Mouse (Mus musculus): ENCODE data around the gene Mettl24. TPM values are rescaled to one million over a fixed set of nuclear protein-coding genes. Genes with fewer than 3 reads are reported as not detected.

The Mettl24 gene
- polyA plus RNA-seq, 1 experiment from 2014 or later, result 3.4 TPM

DNA sequence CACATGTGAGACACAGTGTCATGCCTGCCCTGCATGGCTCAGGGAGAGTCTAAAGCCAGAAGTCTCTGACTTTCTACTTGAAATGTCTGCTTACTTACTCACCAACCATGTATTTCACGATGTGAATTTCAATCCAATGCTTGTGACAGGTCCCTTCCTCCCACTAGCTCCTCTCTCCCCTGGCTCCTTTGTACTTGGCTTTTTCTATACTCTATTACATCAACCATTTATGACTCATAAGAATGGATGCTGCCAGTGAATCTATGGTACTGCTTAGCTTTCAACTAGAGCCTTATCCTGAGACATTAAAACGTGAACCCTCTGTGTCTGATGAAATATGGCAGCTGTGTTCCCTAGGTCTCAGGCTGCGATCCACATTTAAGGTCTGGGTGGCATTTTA lies 147.2 kb downstream of the Mettl24 start:
- no peak overlapping the region for H3K4me2 ChIP-seq
- 78% methylated on average over 3 of the region's 3 CpGs for WGBS
- peaks cover 13% of the 10 kb centered on the region for H3K36me3 ChIP-seq
- H3K9ac ChIP-seq, result no peak overlapping the region
- H3K27ac ChIP-seq, result no peak overlapping the region
- ATAC-seq (ENCODE audit: insufficient read depth, low FRiP score, low read depth), result no peak
- H3K9me3 ChIP-seq, result no peaks in the 10 kb centered on the region
- H3K4me3 ChIP-seq (replicated peaks), result no peak overlapping the region
- no peaks in the 10 kb centered on the region for H3K27me3 ChIP-seq (replicated peaks)
- no peaks in the 10 kb centered on the region for H3K4me1 ChIP-seq

DNA sequence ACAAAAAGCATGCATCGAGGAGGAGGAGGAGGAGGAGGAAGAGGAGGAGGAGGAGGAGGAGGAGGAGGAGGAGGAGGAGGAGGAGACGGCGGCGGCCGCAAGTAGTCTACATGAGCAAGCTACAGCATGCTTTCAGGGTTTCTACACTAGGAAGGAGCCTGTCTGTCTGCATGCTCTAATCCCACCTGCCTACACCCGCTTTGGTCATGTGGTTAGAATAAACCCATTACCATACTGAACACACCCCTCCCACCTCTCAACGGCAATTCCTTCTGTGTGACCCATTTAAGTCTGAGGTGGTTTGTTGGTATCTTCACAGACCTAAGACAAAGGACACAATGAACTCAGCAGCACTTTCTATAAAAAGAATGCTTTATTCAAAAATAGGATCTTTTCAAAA lies 148.2 kb downstream of the Mettl24 start:
- WGBS, result 76% methylated on average over 5 of the region's 7 CpGs
- H3K9ac ChIP-seq, result no peak overlapping the region
- no peak overlapping the region for H3K4me2 ChIP-seq
- no peak overlapping the region for H3K4me3 ChIP-seq (replicated peaks)
- no peaks in the 10 kb centered on the region for H3K9me3 ChIP-seq
- H3K27me3 ChIP-seq (replicated peaks), result no peaks in the 10 kb centered on the region
- peaks cover 16% of the 10 kb centered on the region for H3K36me3 ChIP-seq
- H3K27ac ChIP-seq, result no peak overlapping the region
- ATAC-seq (ENCODE audit: insufficient read depth, low FRiP score, low read depth), result no peak
- no peaks in the 10 kb centered on the region for H3K4me1 ChIP-seq

DNA sequence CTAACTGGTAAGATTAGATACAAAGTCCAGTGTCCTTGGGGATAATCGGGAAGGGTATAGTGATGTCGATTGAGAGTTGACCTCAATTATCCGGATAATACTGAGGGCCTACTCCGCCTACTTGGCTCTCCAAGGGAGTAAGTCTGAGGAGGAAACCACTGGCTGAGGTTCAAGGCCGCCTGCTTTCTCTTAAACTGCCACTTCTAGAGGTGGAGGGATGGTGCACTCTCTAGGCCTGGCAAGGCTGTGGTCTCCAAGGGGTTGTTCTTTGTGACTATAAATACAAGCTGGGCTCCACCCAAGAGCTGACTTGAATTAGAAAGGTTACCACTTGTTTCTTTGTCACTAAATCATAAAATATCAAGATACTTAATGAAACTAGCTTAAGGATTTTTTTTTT lies 157.0 kb downstream of the Mettl24 start:
- no peaks in the 10 kb centered on the region for H3K27me3 ChIP-seq (replicated peaks)
- 0 out of 2 replicates have a peak, but pooled peaks cover 18% of the 10 kb centered on the region for H3K36me3 ChIP-seq
- H3K9me3 ChIP-seq, result no peaks in the 10 kb centered on the region
- no peak for ATAC-seq (ENCODE audit: insufficient read depth, low FRiP score, low read depth)
- no peaks in the 10 kb centered on the region for H3K4me1 ChIP-seq
- H3K4me2 ChIP-seq, result no peak overlapping the region
- no peak overlapping the region for H3K27ac ChIP-seq
- H3K4me3 ChIP-seq (replicated peaks), result no peak overlapping the region
- no peak overlapping the region for H3K9ac ChIP-seq
- 80% methylated on average over 5 of the region's 5 CpGs for WGBS

DNA sequence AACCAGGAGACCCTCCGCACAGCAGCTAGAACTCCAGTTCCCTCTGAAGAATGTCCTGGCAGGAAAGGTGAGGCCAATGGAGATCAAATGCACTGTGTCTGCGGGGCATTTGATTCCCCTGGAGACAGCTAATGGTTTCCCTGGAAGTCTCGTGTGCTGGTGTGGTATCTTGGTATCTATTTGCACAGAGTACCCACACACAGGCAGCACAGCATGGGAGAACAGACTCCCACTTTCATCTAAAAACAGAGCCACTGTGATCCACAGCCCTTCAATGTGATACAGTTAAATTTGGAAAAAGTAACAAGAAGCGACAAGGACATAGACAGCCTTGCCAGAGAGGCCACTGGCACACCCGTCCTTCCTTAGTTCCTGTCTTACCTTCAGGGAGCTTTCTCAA lies 160.8 kb downstream of the Mettl24 start:
- H3K4me1 ChIP-seq, result no peaks in the 10 kb centered on the region
- H3K9ac ChIP-seq, result no peak overlapping the region
- no peak overlapping the region for H3K27ac ChIP-seq
- peaks cover 25% of the 10 kb centered on the region for H3K36me3 ChIP-seq
- no peak overlapping the region for H3K4me3 ChIP-seq (replicated peaks)
- 78% methylated on average over 5 of the region's 5 CpGs for WGBS
- ATAC-seq (ENCODE audit: insufficient read depth, low FRiP score, low read depth), result no peak
- H3K9me3 ChIP-seq, result no peaks in the 10 kb centered on the region
- H3K4me2 ChIP-seq, result no peak overlapping the region
- no peaks in the 10 kb centered on the region for H3K27me3 ChIP-seq (replicated peaks)

DNA sequence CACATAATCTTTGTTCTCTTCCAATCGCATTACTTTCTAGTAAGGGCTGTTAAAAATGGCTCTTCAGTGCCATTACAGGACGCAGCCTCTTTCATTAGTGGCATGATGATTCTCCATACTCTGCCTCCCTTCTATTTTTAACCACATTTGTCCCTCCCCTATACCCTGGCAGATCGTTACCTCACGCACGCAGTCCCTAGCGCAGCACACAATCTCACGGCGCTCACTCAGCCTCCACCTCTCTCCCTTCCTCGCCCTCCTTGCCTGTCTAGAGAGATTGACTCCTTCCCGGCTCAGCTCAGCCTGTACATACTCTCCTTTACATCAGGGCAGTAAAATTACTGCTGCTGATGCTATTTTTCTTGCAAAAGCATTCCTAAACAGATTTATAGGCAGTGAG lies 161.5 kb downstream of the Mettl24 start:
- H3K4me3 ChIP-seq (replicated peaks), result no peak overlapping the region
- no peaks in the 10 kb centered on the region for H3K9me3 ChIP-seq
- no peaks in the 10 kb centered on the region for H3K4me1 ChIP-seq
- no peak overlapping the region for H3K27ac ChIP-seq
- no peaks in the 10 kb centered on the region for H3K27me3 ChIP-seq (replicated peaks)
- no peak overlapping the region for H3K9ac ChIP-seq
- WGBS, result 69% methylated on average over 10 of the region's 10 CpGs
- H3K4me2 ChIP-seq, result no peak overlapping the region
- no peak for ATAC-seq (ENCODE audit: insufficient read depth, low FRiP score, low read depth)
- peaks cover 26% of the 10 kb centered on the region for H3K36me3 ChIP-seq

DNA sequence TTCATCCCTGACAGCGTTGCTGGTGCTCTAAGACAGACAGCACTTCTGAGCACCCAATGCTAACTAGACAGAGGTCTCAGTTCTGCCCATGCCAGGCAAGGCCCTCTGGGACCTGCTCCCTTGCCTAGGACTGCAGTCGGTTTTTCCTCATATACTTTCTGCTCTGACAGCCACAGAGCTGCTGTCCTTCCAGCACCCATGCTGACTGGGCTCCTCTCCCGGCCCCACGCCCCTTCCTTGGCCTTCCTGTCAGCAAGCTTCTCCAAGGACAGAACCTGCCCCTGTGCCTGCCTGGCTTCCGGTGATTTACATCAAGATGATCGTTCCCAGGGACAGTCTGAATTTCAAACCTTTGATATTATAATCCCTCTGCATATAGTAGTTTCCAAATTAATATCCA lies 162.5 kb downstream of the Mettl24 start:
- ATAC-seq (ENCODE audit: insufficient read depth, low FRiP score, low read depth), result no peak
- Histone ChIP-seq H3K4me2 (no peak overlapping the region), H3K27ac (no peak overlapping the region), H3K4me1 (no peaks in the 10 kb centered on the region), H3K36me3 (peaks cover 22% of the 10 kb centered on the region), H3K9ac (no peak overlapping the region), H3K27me3 (replicated peaks) (no peaks in the 10 kb centered on the region), H3K9me3 (no peaks in the 10 kb centered on the region), H3K4me3 (replicated peaks) (no peak overlapping the region)
- 74% methylated on average over 6 of the region's 6 CpGs for WGBS

DNA sequence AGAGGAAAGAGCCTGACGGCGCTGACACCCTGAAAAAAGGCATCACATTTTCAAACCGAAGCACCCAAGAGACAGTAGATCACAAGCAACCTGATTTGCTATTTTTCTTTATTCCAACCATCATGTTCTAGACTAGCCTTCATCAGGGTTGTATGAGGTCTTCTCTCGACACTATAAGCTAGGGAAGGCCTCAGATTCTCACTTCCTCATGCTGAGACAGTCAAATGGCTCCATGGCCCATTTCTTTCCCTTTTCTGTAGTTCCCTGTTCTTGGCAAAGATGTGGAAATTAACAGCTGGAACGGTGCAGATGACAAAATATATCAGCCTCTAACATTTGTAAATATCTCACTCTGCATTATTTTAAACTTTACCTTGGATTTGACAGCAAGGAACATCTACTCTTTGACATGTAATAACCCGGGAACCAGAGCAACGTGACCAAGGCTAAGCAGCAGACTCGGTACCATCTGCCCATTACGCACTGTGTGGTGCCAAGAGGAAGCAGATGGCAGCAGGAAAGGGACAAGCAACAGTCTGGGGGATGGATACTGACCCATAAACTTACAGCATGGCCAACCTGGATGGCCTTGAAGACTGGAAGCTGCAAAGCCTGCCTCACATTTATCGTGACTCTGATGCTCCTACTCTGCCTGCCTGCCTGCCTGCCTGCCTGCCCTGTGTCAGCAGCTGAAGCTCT lies 164.2 kb downstream of the Mettl24 start:
- Histone ChIP-seq H3K4me2 (no peak overlapping the region), H3K4me1 (no peaks in the 10 kb centered on the region), H3K9me3 (no peaks in the 10 kb centered on the region), H3K27me3 (replicated peaks) (no peaks in the 10 kb centered on the region), H3K36me3 (peaks cover 19% of the 10 kb centered on the region), H3K4me3 (replicated peaks) (no peak overlapping the region), H3K27ac (no peak overlapping the region), H3K9ac (no peak overlapping the region)
- no peak for ATAC-seq (ENCODE audit: insufficient read depth, low FRiP score, low read depth)
- WGBS, result 91% methylated on average over 10 of the region's 10 CpGs

DNA sequence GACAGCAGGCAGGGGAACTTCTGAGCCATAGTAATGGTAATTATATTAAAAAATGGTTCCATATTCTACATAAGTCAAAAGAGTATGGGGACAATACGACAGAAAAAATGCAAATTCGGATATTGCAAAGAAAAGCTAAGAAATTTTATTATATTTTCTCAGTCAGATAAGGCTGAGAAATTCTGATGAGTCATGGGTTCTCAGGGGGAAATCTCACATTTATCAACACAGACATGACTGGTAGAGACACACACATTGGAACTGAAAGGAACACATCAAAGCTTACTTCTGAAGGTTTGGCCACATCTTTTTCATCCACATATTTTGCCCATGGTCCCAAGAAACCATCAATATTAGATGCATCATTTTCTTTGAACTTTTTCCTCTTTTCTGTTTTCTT lies 167.6 kb downstream of the Mettl24 start:
- Histone ChIP-seq H3K27me3 (replicated peaks) (no peaks in the 10 kb centered on the region), H3K9me3 (no peaks in the 10 kb centered on the region), H3K4me3 (replicated peaks) (no peak overlapping the region), H3K4me2 (no peak overlapping the region), H3K27ac (no peak overlapping the region), H3K36me3 (peaks cover 16% of the 10 kb centered on the region), H3K9ac (no peak overlapping the region), H3K4me1 (no peaks in the 10 kb centered on the region)
- WGBS, result 94% methylated on average over 2 of the region's 2 CpGs
- ATAC-seq (ENCODE audit: insufficient read depth, low FRiP score, low read depth), result no peak

DNA sequence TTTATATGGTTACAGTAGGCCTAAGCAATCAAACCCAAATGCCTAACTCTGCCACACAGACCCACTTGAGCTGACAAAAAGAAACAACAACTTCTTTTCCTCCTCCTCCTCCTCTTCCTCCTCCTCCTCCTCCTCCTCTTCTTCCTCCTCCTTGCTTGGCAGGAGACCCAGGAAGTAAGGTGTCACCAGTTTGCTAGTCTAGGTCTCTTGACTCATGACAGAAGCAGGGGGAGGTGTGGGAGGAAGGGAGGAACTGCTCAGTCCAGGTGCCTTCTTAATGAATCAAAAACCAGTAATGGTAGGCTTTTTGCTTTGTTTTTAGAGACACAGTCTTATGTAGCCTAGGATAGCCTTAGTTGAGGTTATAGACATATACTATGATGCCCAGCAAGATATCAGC lies 168.1 kb downstream of the Mettl24 start:
- no peak for ATAC-seq (ENCODE audit: insufficient read depth, low FRiP score, low read depth)
- Histone ChIP-seq H3K4me2 (no peak overlapping the region), H3K36me3 (peaks cover 16% of the 10 kb centered on the region), H3K27me3 (replicated peaks) (no peaks in the 10 kb centered on the region), H3K4me1 (no peaks in the 10 kb centered on the region), H3K27ac (no peak overlapping the region), H3K9ac (no peak overlapping the region), H3K9me3 (no peaks in the 10 kb centered on the region), H3K4me3 (replicated peaks) (no peak overlapping the region)

DNA sequence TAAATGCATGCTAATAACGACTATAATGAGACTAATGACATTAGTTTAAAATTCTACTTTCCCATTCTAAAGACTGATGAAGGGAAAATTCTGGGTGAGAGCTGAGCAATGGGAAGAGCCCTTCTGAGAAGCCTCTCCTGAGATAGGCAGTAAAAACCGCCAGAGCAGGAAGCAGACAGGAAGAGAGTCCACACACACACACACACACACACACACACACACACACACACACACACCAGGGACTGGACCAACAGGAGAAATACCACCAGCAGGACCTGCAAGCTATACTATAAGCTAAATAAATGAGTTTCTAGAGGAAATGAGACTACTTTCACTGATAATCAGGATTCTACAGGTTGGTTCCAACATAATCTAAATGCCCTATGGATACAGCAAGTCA lies 172.5 kb downstream of the Mettl24 start:
- no peaks in the 10 kb centered on the region for H3K36me3 ChIP-seq
- no peaks in the 10 kb centered on the region for H3K9me3 ChIP-seq
- H3K4me3 ChIP-seq (replicated peaks), result no peak overlapping the region
- H3K9ac ChIP-seq, result no peak overlapping the region
- no peak overlapping the region for H3K4me2 ChIP-seq
- no peaks in the 10 kb centered on the region for H3K4me1 ChIP-seq
- no peak overlapping the region for H3K27ac ChIP-seq
- H3K27me3 ChIP-seq (replicated peaks), result no peaks in the 10 kb centered on the region
- ATAC-seq (ENCODE audit: insufficient read depth, low FRiP score, low read depth), result no peak
- 64% methylated on average over 2 of the region's 2 CpGs for WGBS

DNA sequence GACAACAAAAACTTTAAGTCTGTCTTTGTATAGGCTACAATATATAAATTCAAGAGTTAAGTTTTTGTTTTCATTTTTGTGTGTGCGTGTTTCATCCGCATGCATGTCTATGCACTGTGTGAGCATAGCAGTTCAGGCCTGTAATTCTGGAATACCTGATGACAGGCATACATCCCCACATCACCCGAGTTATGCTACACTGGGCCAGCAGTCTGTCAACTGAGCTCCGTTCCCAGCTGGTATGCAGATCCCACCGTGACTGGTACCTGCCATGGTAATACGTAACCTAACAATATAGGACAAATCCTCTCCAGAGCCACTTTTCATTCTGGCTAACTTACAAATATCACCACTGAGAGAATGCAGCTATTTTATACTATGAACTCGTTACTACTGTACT lies 173.6 kb downstream of the Mettl24 start:
- Histone ChIP-seq H3K27me3 (replicated peaks) (no peaks in the 10 kb centered on the region), H3K4me1 (no peaks in the 10 kb centered on the region), H3K9ac (no peak overlapping the region), H3K4me2 (no peak overlapping the region), H3K9me3 (no peaks in the 10 kb centered on the region), H3K4me3 (replicated peaks) (no peak overlapping the region), H3K36me3 (no peaks in the 10 kb centered on the region), H3K27ac (no peak overlapping the region)
- ATAC-seq (ENCODE audit: insufficient read depth, low FRiP score, low read depth), result no peak
- 90% methylated on average over 7 of the region's 7 CpGs for WGBS

DNA sequence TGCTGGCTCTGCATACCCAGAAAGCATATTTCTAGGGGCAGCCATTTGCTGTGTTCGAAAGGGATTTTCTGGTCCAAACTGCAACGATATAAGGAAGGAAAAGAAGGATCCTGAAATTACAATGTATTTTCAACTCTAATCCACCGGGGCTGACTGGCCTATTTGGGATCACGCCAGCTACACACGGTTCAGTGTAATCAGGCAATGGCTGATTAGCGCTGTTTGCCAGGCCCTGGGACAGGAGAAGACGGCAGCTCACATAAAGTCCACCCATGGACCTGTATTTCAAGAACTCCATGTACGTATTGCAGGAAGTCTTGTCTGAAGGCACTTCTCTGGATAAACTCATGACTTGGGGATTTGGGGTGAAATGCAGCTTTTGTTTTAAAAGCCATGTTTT lies 174.5 kb downstream of the Mettl24 start:
- no peaks in the 10 kb centered on the region for H3K9me3 ChIP-seq
- no peak overlapping the region for H3K9ac ChIP-seq
- no peak for ATAC-seq (ENCODE audit: insufficient read depth, low FRiP score, low read depth)
- no peak overlapping the region for H3K27ac ChIP-seq
- 73% methylated on average over 8 of the region's 8 CpGs for WGBS
- H3K4me1 ChIP-seq, result no peaks in the 10 kb centered on the region
- no peak overlapping the region for H3K4me2 ChIP-seq
- H3K4me3 ChIP-seq (replicated peaks), result no peak overlapping the region
- no peaks in the 10 kb centered on the region for H3K27me3 ChIP-seq (replicated peaks)
- H3K36me3 ChIP-seq, result no peaks in the 10 kb centered on the region
